Mouse (Mus musculus) adrenal gland, postnatal 36 days (tissue): ENCODE measurements around the gene Vwa8. TPM values are rescaled to one million over a fixed set of nuclear protein-coding genes. Genes with fewer than 3 reads are reported as not detected.
A peak's percentile ranks its signal among the peaks of the same experiment; 100 is the strongest.

Experiments
- DNase-seq, 2 experiments: peaks; one replicate each; pipeline ENCODE4 v3.0.0; 2021; ENCODE audit warnings: mixed read lengths in 1 of 2
- long read RNA-seq, 2 experiments: library from polyadenylated mRNA; stranded (forward); transcript quantifications; one replicate each; pipeline ENCODE4 v2.0.0; 2021; ENCODE audit warnings: borderline sequencing depth in 2 of 2
- total RNA-seq, 2 experiments: library from RNA; stranded (reverse); gene quantifications; 2 replicates each; pipeline ENCODE4 v1.2.3; 2021

Vwa8 gene
- 100 to 1,000 TPM; 146 to 169 TPM for total RNA-seq
- long read RNA-seq, experiment 1, full-length matches to known transcripts = 23 of 43 reads
- long read RNA-seq, experiment 1, partial matches to known transcripts = 12 of 43 reads
- long read RNA-seq, experiment 1, other reads (novel, unspliced or antisense) = 8 of 43 reads
- long read RNA-seq, experiment 2, full-length matches to known transcripts = 12 of 21 reads
- long read RNA-seq, experiment 2, partial matches to known transcripts = 5 of 21 reads
- long read RNA-seq, experiment 2, other reads (novel, unspliced or antisense) = 4 of 21 reads

- peak; percentile 95 to 96 for DNase-seq
Measured at GRCm38 (mm10) chr14:78848941-78849911, at the start of gene Vwa8. Gene Vwa8 (plus strand): TSS chr14:78849052.

- no peak for DNase-seq
Measured at GRCm38 (mm10) chr14:78802378-78802777, 46.5 kb upstream of the Vwa8 start.

- no peak for DNase-seq
Measured at GRCm38 (mm10) chr14:78803924-78804323, 44.9 kb upstream of the Vwa8 start.

- DNase-seq = no peak
Measured at GRCm38 (mm10) chr14:78812896-78813295, 36.0 kb upstream of the Vwa8 start.

GRCm38 (mm10) chr14:78816411-78816810, 32.4 kb upstream of the Vwa8 start:
- no peak for DNase-seq

GRCm38 (mm10) chr14:78817651-78818050, 31.2 kb upstream of the Vwa8 start:
- DNase-seq = no peak

GRCm38 (mm10) chr14:78818406-78818805, 30.4 kb upstream of the Vwa8 start:
- DNase-seq = no peak

- no peak for DNase-seq
Measured at GRCm38 (mm10) chr14:78824013-78824412, 24.8 kb upstream of the Vwa8 start.

GRCm38 (mm10) chr14:78824507-78824906, 24.3 kb upstream of the Vwa8 start:
- DNase-seq = no peak

- DNase-seq = no peak
Measured at GRCm38 (mm10) chr14:78831158-78831557, 17.7 kb upstream of the Vwa8 start.

GRCm38 (mm10) chr14:78847948-78848347, 904 bp upstream of the Vwa8 start:
- DNase-seq = no peak

- DNase-seq = no peak
Measured at GRCm38 (mm10) chr14:78848477-78848876, 375 bp upstream of the Vwa8 start.

- peak in 1 of 2 experiments; percentile 8 for DNase-seq
Measured at GRCm38 (mm10) chr14:78849961-78850578, 1.2 kb downstream of the Vwa8 start.

GRCm38 (mm10) chr14:78850666-78851065, 1.8 kb downstream of the Vwa8 start:
- DNase-seq = peak; percentile 25 to 44

GRCm38 (mm10) chr14:78851366-78851765, 2.5 kb downstream of the Vwa8 start:
- DNase-seq = peak; percentile 15 to 57

- DNase-seq = no peak
Measured at GRCm38 (mm10) chr14:78852401-78853246, 3.8 kb downstream of the Vwa8 start.

- DNase-seq = no peak
Measured at GRCm38 (mm10) chr14:78861156-78861555, 12.3 kb downstream of the Vwa8 start.

GRCm38 (mm10) chr14:78870036-78870435, 21.2 kb downstream of the Vwa8 start:
- no peak for DNase-seq

GRCm38 (mm10) chr14:78877176-78877575, 28.3 kb downstream of the Vwa8 start:
- DNase-seq = no peak

- DNase-seq = no peak
Measured at GRCm38 (mm10) chr14:78878402-78879045, 29.7 kb downstream of the Vwa8 start.

- DNase-seq = no peak
Measured at GRCm38 (mm10) chr14:78880879-78881278, 32.0 kb downstream of the Vwa8 start.
